Mouse (Mus musculus): ENCODE measurements around the gene Nt5dc1. TPM values are rescaled to one million over a fixed set of nuclear protein-coding genes. Genes with fewer than 3 reads are reported as not detected.

The Nt5dc1 gene
- polyA plus RNA-seq, 1 experiment from 2014 or later: 2.0 TPM

GRCm38 (mm10) chr10:34385636-34386035 lies 32.7 kb downstream of the Nt5dc1 start:
- WGBS: 93% methylated on average over 5 of the region's 5 CpGs

GRCm38 (mm10) chr10:34373332-34373731 lies 45.0 kb downstream of the Nt5dc1 start:
- no peak for ATAC-seq
- Histone ChIP-seq H3K27ac (ENCODE audit: low read depth, low read length) (no peak overlapping the region), H3K4me3 (ENCODE audit: low read length) (no peak overlapping the region), H3K9ac (ENCODE audit: low read depth, low read length) (no peak overlapping the region), H3K4me1 (ENCODE audit: control insufficient read depth, insufficient read depth, low read depth, low read length) (no peaks in the 10 kb centered on the region), H3K4me2 (ENCODE audit: low read length) (no peak overlapping the region), H3K27me3 (replicated peaks; ENCODE audit: control insufficient read depth, insufficient read depth, low read length) (no peaks in the 10 kb centered on the region), H3K36me3 (ENCODE audit: control insufficient read depth, insufficient read depth, low read length) (no peaks in the 10 kb centered on the region), H3K9me3 (ENCODE audit: control insufficient read depth, low read length) (no peaks in the 10 kb centered on the region)
- 93% methylated on average over 7 of the region's 7 CpGs for WGBS

More at GRCm38 (mm10) chr10:34385636-34386035, 32.7 kb downstream of the Nt5dc1 start:
- ATAC-seq: no peak
- Histone ChIP-seq H3K9ac (ENCODE audit: low read depth, low read length) (no peak overlapping the region), H3K4me1 (ENCODE audit: control insufficient read depth, insufficient read depth, low read depth, low read length) (no peaks in the 10 kb centered on the region), H3K4me3 (ENCODE audit: low read length) (no peak overlapping the region), H3K27ac (ENCODE audit: low read depth, low read length) (no peak overlapping the region), H3K4me2 (ENCODE audit: low read length) (no peak overlapping the region), H3K9me3 (ENCODE audit: control insufficient read depth, low read length) (no peaks in the 10 kb centered on the region), H3K27me3 (replicated peaks; ENCODE audit: control insufficient read depth, insufficient read depth, low read length) (no peaks in the 10 kb centered on the region), H3K36me3 (ENCODE audit: control insufficient read depth, insufficient read depth, low read length) (no peaks in the 10 kb centered on the region)

- WGBS: 70% methylated on average over 5 of the region's 5 CpGs
- no peak for ATAC-seq
- H3K27ac ChIP-seq (ENCODE audit: low read depth, low read length): no peak overlapping the region
- no peaks in the 10 kb centered on the region for H3K27me3 ChIP-seq (replicated peaks; ENCODE audit: control insufficient read depth, insufficient read depth, low read length)
- H3K4me3 ChIP-seq (ENCODE audit: low read length): no peak overlapping the region
- no peak overlapping the region for H3K9ac ChIP-seq (ENCODE audit: low read depth, low read length)
- no peaks in the 10 kb centered on the region for H3K4me1 ChIP-seq (ENCODE audit: control insufficient read depth, insufficient read depth, low read depth, low read length)
- H3K4me2 ChIP-seq (ENCODE audit: low read length): no peak overlapping the region
- no peaks in the 10 kb centered on the region for H3K36me3 ChIP-seq (ENCODE audit: control insufficient read depth, insufficient read depth, low read length)
- H3K9me3 ChIP-seq (ENCODE audit: control insufficient read depth, low read length): no peaks in the 10 kb centered on the region
Observed at GRCm38 (mm10) chr10:34368138-34368537, 50.2 kb downstream of the Nt5dc1 start.

- Histone ChIP-seq H3K4me3 (ENCODE audit: low read length) (no peak overlapping the region), H3K9me3 (ENCODE audit: control insufficient read depth, low read length) (no peaks in the 10 kb centered on the region), H3K9ac (ENCODE audit: low read depth, low read length) (no peak overlapping the region), H3K4me1 (ENCODE audit: control insufficient read depth, insufficient read depth, low read depth, low read length) (no peaks in the 10 kb centered on the region), H3K4me2 (ENCODE audit: low read length) (no peak overlapping the region), H3K36me3 (ENCODE audit: control insufficient read depth, insufficient read depth, low read length) (no peaks in the 10 kb centered on the region), H3K27me3 (replicated peaks; ENCODE audit: control insufficient read depth, insufficient read depth, low read length) (no peaks in the 10 kb centered on the region), H3K27ac (ENCODE audit: low read depth, low read length) (no peak overlapping the region)
- ATAC-seq: no peak
Observed at GRCm38 (mm10) chr10:34363756-34364155, 54.6 kb downstream of the Nt5dc1 start.

GRCm38 (mm10) chr10:34358263-34358662 lies 60.1 kb downstream of the Nt5dc1 start:
- ATAC-seq: no peak

GRCm38 (mm10) chr10:34352166-34352565 lies 66.2 kb downstream of the Nt5dc1 start:
- Histone ChIP-seq H3K9ac (ENCODE audit: low read depth, low read length) (no peak overlapping the region), H3K27ac (ENCODE audit: low read depth, low read length) (no peak overlapping the region), H3K4me3 (ENCODE audit: low read length) (no peak overlapping the region), H3K4me1 (ENCODE audit: control insufficient read depth, insufficient read depth, low read depth, low read length) (no peaks in the 10 kb centered on the region), H3K4me2 (ENCODE audit: low read length) (no peak overlapping the region), H3K36me3 (ENCODE audit: control insufficient read depth, insufficient read depth, low read length) (no peaks in the 10 kb centered on the region), H3K27me3 (replicated peaks; ENCODE audit: control insufficient read depth, insufficient read depth, low read length) (no peaks in the 10 kb centered on the region), H3K9me3 (ENCODE audit: control insufficient read depth, low read length) (no peaks in the 10 kb centered on the region)
- WGBS: 85% methylated on average over 4 of the region's 4 CpGs
- no peak for ATAC-seq

More at GRCm38 (mm10) chr10:34358263-34358662, 60.1 kb downstream of the Nt5dc1 start:
- Histone ChIP-seq H3K27me3 (replicated peaks; ENCODE audit: control insufficient read depth, insufficient read depth, low read length) (no peaks in the 10 kb centered on the region), H3K27ac (ENCODE audit: low read depth, low read length) (no peak overlapping the region), H3K9me3 (ENCODE audit: control insufficient read depth, low read length) (no peaks in the 10 kb centered on the region), H3K4me1 (ENCODE audit: control insufficient read depth, insufficient read depth, low read depth, low read length) (no peaks in the 10 kb centered on the region), H3K36me3 (ENCODE audit: control insufficient read depth, insufficient read depth, low read length) (no peaks in the 10 kb centered on the region), H3K9ac (ENCODE audit: low read depth, low read length) (no peak overlapping the region), H3K4me2 (ENCODE audit: low read length) (no peak overlapping the region), H3K4me3 (ENCODE audit: low read length) (no peak overlapping the region)
- 57% methylated on average over 3 of the region's 3 CpGs for WGBS

GRCm38 (mm10) chr10:34341886-34342285 lies 76.5 kb downstream of the Nt5dc1 start:
- Histone ChIP-seq H3K27ac (ENCODE audit: low read depth, low read length) (no peak overlapping the region), H3K36me3 (ENCODE audit: control insufficient read depth, insufficient read depth, low read length) (no peaks in the 10 kb centered on the region), H3K4me2 (ENCODE audit: low read length) (no peak overlapping the region), H3K4me1 (ENCODE audit: control insufficient read depth, insufficient read depth, low read depth, low read length) (no peaks in the 10 kb centered on the region), H3K9me3 (ENCODE audit: control insufficient read depth, low read length) (no peaks in the 10 kb centered on the region), H3K9ac (ENCODE audit: low read depth, low read length) (no peak overlapping the region), H3K4me3 (ENCODE audit: low read length) (no peak overlapping the region), H3K27me3 (replicated peaks; ENCODE audit: control insufficient read depth, insufficient read depth, low read length) (no peaks in the 10 kb centered on the region)
- 93% methylated on average over 1 of the region's 1 CpGs for WGBS
- no peak for ATAC-seq

- 85% methylated on average over 6 of the region's 6 CpGs for WGBS
- no peaks in the 10 kb centered on the region for H3K4me1 ChIP-seq (ENCODE audit: control insufficient read depth, insufficient read depth, low read depth, low read length)
- no peak for ATAC-seq
- no peak overlapping the region for H3K4me2 ChIP-seq (ENCODE audit: low read length)
- H3K27me3 ChIP-seq (replicated peaks; ENCODE audit: control insufficient read depth, insufficient read depth, low read length): no peaks in the 10 kb centered on the region
- H3K9ac ChIP-seq (ENCODE audit: low read depth, low read length): no peak overlapping the region
- H3K36me3 ChIP-seq (ENCODE audit: control insufficient read depth, insufficient read depth, low read length): no peaks in the 10 kb centered on the region
- no peaks in the 10 kb centered on the region for H3K9me3 ChIP-seq (ENCODE audit: control insufficient read depth, low read length)
- H3K27ac ChIP-seq (ENCODE audit: low read depth, low read length): no peak overlapping the region
- no peak overlapping the region for H3K4me3 ChIP-seq (ENCODE audit: low read length)
Observed at GRCm38 (mm10) chr10:34341014-34341413, 77.3 kb downstream of the Nt5dc1 start.

- H3K27ac ChIP-seq (ENCODE audit: low read depth, low read length): no peak overlapping the region
- 0% methylated on average over 2 of the region's 2 CpGs for WGBS
- no peaks in the 10 kb centered on the region for H3K36me3 ChIP-seq (ENCODE audit: control insufficient read depth, insufficient read depth, low read length)
- H3K9ac ChIP-seq (ENCODE audit: low read depth, low read length): no peak overlapping the region
- peak; percentile 88 for ATAC-seq
- H3K9me3 ChIP-seq (ENCODE audit: control insufficient read depth, low read length): no peaks in the 10 kb centered on the region
- H3K4me2 ChIP-seq (ENCODE audit: low read length): no peak overlapping the region
- no peak overlapping the region for H3K4me3 ChIP-seq (ENCODE audit: low read length)
- no peaks in the 10 kb centered on the region for H3K4me1 ChIP-seq (ENCODE audit: control insufficient read depth, insufficient read depth, low read depth, low read length)
- H3K27me3 ChIP-seq (replicated peaks; ENCODE audit: control insufficient read depth, insufficient read depth, low read length): no peaks in the 10 kb centered on the region
Observed at GRCm38 (mm10) chr10:34328310-34328709, 90.0 kb downstream of the Nt5dc1 start.

- H3K4me3 ChIP-seq (ENCODE audit: low read length): no peak overlapping the region
- H3K27ac ChIP-seq (ENCODE audit: low read depth, low read length): no peak overlapping the region
- no peaks in the 10 kb centered on the region for H3K4me1 ChIP-seq (ENCODE audit: control insufficient read depth, insufficient read depth, low read depth, low read length)
- no peak overlapping the region for H3K4me2 ChIP-seq (ENCODE audit: low read length)
- 64% methylated on average over 5 of the region's 5 CpGs for WGBS
- H3K27me3 ChIP-seq (replicated peaks; ENCODE audit: control insufficient read depth, insufficient read depth, low read length): no peaks in the 10 kb centered on the region
- ATAC-seq: 0 out of 2 replicates have a peak, but pooled peaks have one; percentile 20
- H3K9me3 ChIP-seq (ENCODE audit: control insufficient read depth, low read length): no peaks in the 10 kb centered on the region
- H3K36me3 ChIP-seq (ENCODE audit: control insufficient read depth, insufficient read depth, low read length): no peaks in the 10 kb centered on the region
- no peak overlapping the region for H3K9ac ChIP-seq (ENCODE audit: low read depth, low read length)
Observed at GRCm38 (mm10) chr10:34327144-34327543, 91.2 kb downstream of the Nt5dc1 start.

All from hindbrain, embryonic 16.5 days (tissue).